Mouse (Mus musculus) forebrain, embryonic 16.5 days (tissue): ENCODE data around the gene Cfd. TPM values are rescaled to one million over a fixed set of nuclear protein-coding genes. Genes with fewer than 3 reads are reported as not detected.

ENCODE experiments used
- ATAC-seq: fragments of 200-750 bp; cut with Nextera tagmentation; 2 replicates; pipeline ENCODE4 v1.8.0; 2017; ENCODE audit warnings: mild to moderate bottlenecking, moderate library complexity
- H3K27ac ChIP-seq: fragments of 300-500 bp; sonication (generic); 2 replicates; pipeline ENCODE4 v1.5.1; 2014; ENCODE audit warnings: low read length, control low read depth
- H3K27me3 ChIP-seq: fragments of 300-500 bp; sonication (generic); replicated peaks from 2 replicates; pipeline ENCODE4 v1.6.1; 2014; ENCODE audit warnings: low read length; ENCODE audit not compliant: control insufficient read depth, insufficient read depth
- H3K36me3 ChIP-seq: fragments of 300-500 bp; sonication (generic); 2 replicates; pipeline ENCODE4 v1.6.1; 2014; ENCODE audit not compliant: control insufficient read depth, insufficient read depth
- H3K4me1 ChIP-seq: fragments of 300-500 bp; sonication (generic); replicated peaks from 2 replicates; pipeline ENCODE4 v1.6.1; 2014; ENCODE audit warnings: low read length; ENCODE audit not compliant: control insufficient read depth, insufficient read depth
- H3K4me2 ChIP-seq: fragments of 300-500 bp; sonication (generic); 2 replicates; pipeline ENCODE4 v1.6.1; 2014; ENCODE audit warnings: mild to moderate bottlenecking, low read length, control low read depth
- H3K4me3 ChIP-seq: fragments of 300-500 bp; sonication (generic); replicated peaks from 2 replicates; pipeline ENCODE4 v1.5.1; 2014; ENCODE audit warnings: mild to moderate bottlenecking, low read length, control low read depth
- H3K9ac ChIP-seq: fragments of 300-500 bp; sonication (generic); replicated peaks from 2 replicates; pipeline ENCODE4 v1.6.1; 2014; ENCODE audit warnings: low read depth, low read length, control low read depth
- H3K9me3 ChIP-seq: fragments of 300-500 bp; sonication (generic); 2 replicates; pipeline ENCODE4 v1.6.1; 2016; ENCODE audit warnings: low read length; ENCODE audit not compliant: control insufficient read depth
- WGBS: fragments of 180-500 bp; shearing (Covaris S2); extraction: QIAGEN DNeasy Blood & Tissue Kit; methylation state at CpG from one replicate; pipeline ENCODE4 v1.1.7; 2014; 5-methylcytosine and 5-hydroxymethylcytosine counted together
- polyA plus RNA-seq: library from polyadenylated mRNA; unstranded; fragments of >200 nt; fragmentation: Nextera tagmentation; extraction: Ambion mirVana; gene quantifications from 2 replicates; pipeline ENCODE4 v1.2.1, GENCODE M21; 2015

Gene Cfd
- polyA plus RNA-seq, 1 experiment from 2014 or later: not detected

DNA sequence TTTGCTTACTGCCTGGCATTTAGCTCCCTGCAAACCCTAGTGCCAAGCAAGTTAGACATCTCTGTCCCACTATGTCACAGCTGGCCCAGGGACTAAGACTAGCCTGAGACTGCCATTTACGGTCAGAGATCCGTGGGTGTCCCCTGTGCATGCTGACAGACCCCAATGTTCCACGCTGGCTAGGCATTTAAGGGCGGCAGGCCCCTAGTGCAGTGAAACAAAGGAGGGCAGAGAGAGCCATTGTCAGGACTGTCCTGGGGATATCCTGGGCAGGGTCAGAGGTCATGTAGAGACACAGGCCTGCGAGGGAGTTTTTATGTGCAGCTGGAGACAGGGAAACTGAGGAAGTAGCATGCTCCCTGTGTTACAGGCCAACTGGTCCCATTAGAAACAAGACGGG lies 43.2 kb downstream of the Cfd start:
- Histone ChIP-seq H3K27ac (peak overlapping the region; percentile 54; the same call in 1 of the 2 replicates), H3K4me2 (no peak overlapping the region), H3K27me3 (no peaks in the 10 kb centered on the region), H3K4me1 (peaks cover 28% of the 10 kb centered on the region), H3K36me3 (no peaks in the 10 kb centered on the region), H3K9me3 (no peaks in the 10 kb centered on the region), H3K9ac (no peak overlapping the region), H3K4me3 (no peak overlapping the region)
- WGBS: 29% methylated on average over 6 of the region's 6 CpGs
- ATAC-seq: no peak

DNA sequence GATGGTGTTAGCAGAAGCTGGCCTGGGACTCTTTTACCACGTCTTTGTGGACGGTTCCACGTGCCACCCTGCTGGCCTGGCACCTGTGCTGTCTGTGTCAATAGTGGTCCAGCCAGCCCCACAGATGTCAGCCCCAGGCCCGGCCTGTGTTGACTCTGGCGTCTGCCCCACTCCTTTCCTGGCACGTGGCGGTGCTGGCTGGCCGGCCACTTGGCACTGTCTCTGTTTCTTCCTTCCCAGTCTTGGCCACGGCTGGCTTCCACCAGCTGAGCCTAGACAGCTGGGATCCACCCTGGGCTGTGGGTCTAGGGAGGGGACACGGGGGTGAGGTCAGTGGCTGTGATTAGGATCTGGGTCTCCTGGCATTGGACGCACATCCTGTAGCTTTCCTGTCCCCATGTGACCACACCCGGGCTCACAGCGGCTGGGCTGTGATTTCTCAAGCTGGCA lies 43.6 kb downstream of the Cfd start:
- Histone ChIP-seq H3K9ac (no peak overlapping the region), H3K4me3 (no peak overlapping the region), H3K27ac (peak overlapping the region; percentile 54; the same call in 1 of the 2 replicates), H3K36me3 (no peaks in the 10 kb centered on the region), H3K4me2 (no peak overlapping the region), H3K27me3 (no peaks in the 10 kb centered on the region), H3K9me3 (no peaks in the 10 kb centered on the region), H3K4me1 (peaks cover 23% of the 10 kb centered on the region)
- peak; percentile 63 for ATAC-seq
- WGBS: 42% methylated on average over 13 of the region's 13 CpGs

DNA sequence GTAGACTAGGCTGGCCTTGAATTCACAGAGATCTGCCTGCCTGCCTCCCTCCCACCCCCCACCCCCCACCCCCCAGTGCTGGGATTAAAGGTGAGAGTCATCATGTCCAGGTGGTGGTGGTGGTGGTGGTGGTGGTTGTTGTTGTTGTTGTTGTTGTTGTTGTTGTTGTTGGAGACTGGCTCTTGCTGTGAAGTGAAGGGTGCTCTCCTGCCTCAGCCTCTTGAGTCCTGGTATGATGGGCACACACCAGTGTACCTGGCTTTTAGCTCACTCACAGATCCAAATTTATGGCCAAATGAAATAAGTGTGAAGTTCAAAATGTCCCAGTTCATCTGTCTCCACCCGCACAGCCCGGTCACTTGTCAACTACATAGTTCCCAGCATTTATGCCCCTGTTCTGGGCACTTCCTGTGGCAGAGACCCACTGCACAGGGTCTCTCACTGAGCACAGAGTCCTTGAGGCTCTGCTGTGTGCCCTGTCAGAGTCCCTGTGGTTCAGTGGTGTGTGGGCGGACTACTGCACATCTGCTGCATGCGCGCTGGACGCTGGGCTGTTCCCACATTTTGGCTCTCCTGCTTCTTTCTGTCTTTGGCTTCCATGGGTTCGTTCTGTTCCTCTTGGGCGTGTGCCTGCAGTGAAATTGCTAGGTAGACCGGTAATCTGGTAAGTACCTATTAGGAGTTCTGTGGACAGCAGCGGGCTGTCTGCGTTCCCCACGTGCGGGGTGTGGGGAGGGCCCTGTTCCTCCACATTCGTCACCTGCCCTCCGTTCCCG lies 44.3 kb downstream of the Cfd start:
- Histone ChIP-seq H3K36me3 (no peaks in the 10 kb centered on the region), H3K27ac (no peak overlapping the region), H3K9me3 (no peaks in the 10 kb centered on the region), H3K9ac (no peak overlapping the region), H3K4me3 (no peak overlapping the region), H3K4me1 (peaks cover 20% of the 10 kb centered on the region), H3K4me2 (no peak overlapping the region), H3K27me3 (no peaks in the 10 kb centered on the region)
- ATAC-seq: no peak
- WGBS: 89% methylated on average over 16 of the region's 16 CpGs

GRCm38 (mm10) chr10:79936284-79936910 lies 45.7 kb downstream of the Cfd start:
- H3K27me3 ChIP-seq: no peaks in the 10 kb centered on the region
- no peak for ATAC-seq
- no peaks in the 10 kb centered on the region for H3K36me3 ChIP-seq
- 76% methylated on average over 10 of the region's 10 CpGs for WGBS
- no peak overlapping the region for H3K4me3 ChIP-seq
- no peak overlapping the region for H3K27ac ChIP-seq
- no peak overlapping the region for H3K4me2 ChIP-seq
- peaks cover 20% of the 10 kb centered on the region for H3K4me1 ChIP-seq
- no peaks in the 10 kb centered on the region for H3K9me3 ChIP-seq
- H3K9ac ChIP-seq: no peak overlapping the region

DNA sequence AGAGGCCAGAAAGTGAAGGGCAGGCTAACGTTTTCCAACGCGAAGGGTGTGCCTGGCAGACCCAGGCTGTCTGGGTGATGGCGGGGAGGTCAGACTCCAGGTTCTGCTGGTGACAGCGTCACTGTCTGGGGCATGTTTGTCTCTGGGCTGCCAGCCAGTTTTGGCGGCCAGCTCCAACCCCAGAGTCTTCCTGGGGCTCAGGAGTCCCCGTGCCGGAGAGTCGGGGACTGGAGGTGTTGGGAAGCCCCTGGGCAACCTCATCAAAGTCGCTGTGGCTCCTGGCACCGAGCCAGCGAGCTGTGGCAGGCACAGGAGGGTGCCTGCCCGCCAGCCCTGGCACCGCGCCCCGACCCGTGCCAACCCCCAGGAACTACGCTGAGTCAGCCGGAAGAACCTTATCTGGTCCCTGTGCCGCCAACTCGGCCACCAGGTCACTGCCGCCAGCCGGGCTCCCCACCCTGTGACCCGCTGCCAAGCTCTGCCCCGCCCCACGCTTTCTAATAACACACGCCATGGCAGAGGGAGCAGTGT lies 46.3 kb downstream of the Cfd start:
- Histone ChIP-seq H3K4me3 (no peak overlapping the region), H3K27me3 (no peaks in the 10 kb centered on the region), H3K4me1 (peaks cover 20% of the 10 kb centered on the region), H3K9ac (no peak overlapping the region), H3K4me2 (no peak overlapping the region), H3K36me3 (no peaks in the 10 kb centered on the region), H3K27ac (no peak overlapping the region), H3K9me3 (no peaks in the 10 kb centered on the region)
- WGBS: 47% methylated on average over 26 of the region's 27 CpGs
- no peak for ATAC-seq

DNA sequence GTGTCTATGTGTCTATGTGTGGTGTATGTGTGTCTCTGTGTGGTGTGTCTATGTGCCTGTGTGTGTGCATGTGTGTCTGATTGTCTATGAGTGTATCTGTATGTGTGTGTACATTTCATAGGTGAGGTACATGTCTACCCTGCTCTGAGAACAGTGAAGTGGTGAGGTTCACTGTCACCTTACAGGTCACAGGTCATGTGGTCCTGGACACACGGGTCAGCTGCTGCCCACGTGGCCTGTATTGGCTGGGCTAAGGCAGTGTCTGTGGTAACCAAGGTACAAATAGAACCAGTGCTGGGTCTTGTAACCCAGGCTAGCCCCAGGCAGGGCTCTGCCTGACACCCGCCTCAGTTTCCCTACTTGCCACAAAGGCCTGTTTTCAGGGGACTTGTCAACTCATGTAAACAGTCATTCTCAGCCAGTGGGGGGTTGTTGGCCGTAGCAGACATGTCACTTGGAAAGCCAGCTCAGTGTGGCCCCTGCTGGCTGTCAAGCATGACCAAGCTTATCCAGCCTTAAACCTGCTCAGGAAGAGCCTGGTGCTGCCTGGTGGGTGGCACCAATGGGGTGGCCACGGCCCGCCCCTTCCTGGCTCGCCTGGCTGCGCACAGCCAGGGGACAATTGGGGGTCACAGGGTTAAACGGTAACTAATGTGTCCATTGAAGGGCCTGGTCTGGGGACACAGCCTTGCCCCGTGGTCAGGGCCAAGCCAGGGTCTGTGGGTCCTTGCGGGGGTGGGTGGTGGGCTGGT lies 47.3 kb downstream of the Cfd start:
- Histone ChIP-seq H3K27ac (no peak overlapping the region), H3K4me3 (no peak overlapping the region), H3K27me3 (no peaks in the 10 kb centered on the region), H3K9ac (no peak overlapping the region), H3K36me3 (no peaks in the 10 kb centered on the region), H3K9me3 (no peaks in the 10 kb centered on the region), H3K4me2 (no peak overlapping the region), H3K4me1 (peaks cover 20% of the 10 kb centered on the region)
- WGBS: 78% methylated on average over 11 of the region's 11 CpGs
- ATAC-seq: no peak

GRCm38 (mm10) chr10:79940749-79941148 lies 50.1 kb downstream of the Cfd start:
- Histone ChIP-seq H3K4me1 (peaks cover 14% of the 10 kb centered on the region), H3K9me3 (no peaks in the 10 kb centered on the region), H3K36me3 (no peaks in the 10 kb centered on the region), H3K9ac (no peak overlapping the region), H3K4me2 (no peak overlapping the region), H3K27me3 (no peaks in the 10 kb centered on the region), H3K27ac (no peak overlapping the region), H3K4me3 (no peak overlapping the region)
- WGBS: 73% methylated on average over 7 of the region's 7 CpGs
- ATAC-seq: no peak
